Mouse (Mus musculus): Measurements from ENCODE around the gene Amacr.

DNA sequence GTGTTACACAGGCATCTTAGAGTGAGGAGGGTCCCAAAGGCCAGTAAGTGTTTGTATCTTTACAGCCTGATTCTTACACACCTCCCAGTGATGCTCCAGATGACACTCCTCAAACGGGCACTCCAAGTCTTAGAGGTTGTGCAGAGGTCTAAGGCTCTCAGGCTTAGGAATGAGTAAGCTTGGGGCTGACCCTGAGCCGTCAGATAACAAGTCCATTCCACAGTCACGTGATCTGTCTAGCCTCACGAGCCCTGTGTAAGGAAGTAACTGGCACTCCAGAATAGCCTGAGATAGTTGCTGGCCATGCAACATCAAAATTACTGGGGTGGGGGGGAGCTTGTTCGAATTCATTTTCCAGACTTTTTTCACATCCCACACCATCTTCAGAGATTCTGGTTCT, 58.5 kb downstream of the Amacr start:
- no peak for TF ChIP-seq CTCF (IDR thresholded peaks at IDR 0.05; ENCODE audit: extremely low read depth, insufficient read depth, insufficient read length, insufficient replicate concordance)
- TF ChIP-seq POLR2A (IDR thresholded peaks at IDR 0.05; ENCODE audit: low read depth, low read length), result no peak
